Mouse (Mus musculus): ENCODE measurements around the gene Plpp6.

- TF ChIP-seq CHD2 (IDR thresholded peaks at IDR 0.05; ENCODE audit: low read depth, low read length) (no peak), MAFK (IDR thresholded peaks at IDR 0.05; ENCODE audit: insufficient read depth, low read depth, low read length) (no peak), HCFC1 (IDR thresholded peaks at IDR 0.05; ENCODE audit: borderline replicate concordance, insufficient read depth, low read length) (no peak)
These were observed 31.6 kb downstream of the Plpp6 start for GRCm38 (mm10) chr19:28995366-28995765.

All from ES-E14 (cell line).